Mouse (Mus musculus) limb, embryonic 12.5 days (tissue): ENCODE measurements around the gene Fbxo6. TPM values are rescaled to one million over a fixed set of nuclear protein-coding genes. Genes with fewer than 3 reads are reported as not detected.
"Not testable (repeated sequence)": the region's sequence is repeated elsewhere in the genome, so short reads cannot be mapped to it uniquely, and the experiment has no call there.

ENCODE experiments used
- ATAC-seq: fragments of 200-750 bp; cut with Nextera tagmentation; 2 replicates; pipeline ENCODE4 v1.8.0; 2017; ENCODE audit warnings: low read depth, moderate TSS enrichment; ENCODE audit not compliant: insufficient number of reproducible peaks, insufficient read depth, low FRiP score, low TSS enrichment
- H3K27ac ChIP-seq: fragments of 300-500 bp; sonication (generic); 2 replicates; pipeline ENCODE4 v1.5.1; 2016; ENCODE audit warnings: mild to moderate bottlenecking, moderate library complexity
- H3K27me3 ChIP-seq: fragments of 300-500 bp; sonication (generic); 2 replicates; pipeline ENCODE4 v1.6.1; 2016; ENCODE audit warnings: mild to moderate bottlenecking, moderate library complexity
- H3K36me3 ChIP-seq: fragments of 300-500 bp; sonication (generic); 2 replicates; pipeline ENCODE4 v1.6.1; 2016; ENCODE audit warnings: mild to moderate bottlenecking, moderate library complexity
- H3K4me1 ChIP-seq: fragments of 300-500 bp; sonication (generic); replicated peaks from 2 replicates; pipeline ENCODE4 v1.6.1; 2016
- H3K4me2 ChIP-seq: fragments of 300-500 bp; sonication (generic); 2 replicates; pipeline ENCODE4 v1.6.1; 2016; ENCODE audit warnings: mild to moderate bottlenecking, moderate library complexity
- H3K4me3 ChIP-seq: fragments of 300-500 bp; sonication (generic); replicated peaks from 2 replicates; pipeline ENCODE4 v1.5.1; 2016; ENCODE audit warnings: mild to moderate bottlenecking
- H3K9ac ChIP-seq: fragments of 300-500 bp; sonication (generic); replicated peaks from 2 replicates; pipeline ENCODE4 v1.6.1; 2016; ENCODE audit warnings: mild to moderate bottlenecking, moderate library complexity
- H3K9me3 ChIP-seq: fragments of 300-500 bp; sonication (generic); 2 replicates; pipeline ENCODE4 v1.6.1; 2016; ENCODE audit warnings: mild to moderate bottlenecking, moderate library complexity
- WGBS: fragments of 180-500 bp; shearing (Covaris S2); methylation state at CpG from one replicate; pipeline ENCODE4 v1.1.7; 2016; 5-methylcytosine and 5-hydroxymethylcytosine counted together
- polyA plus RNA-seq: library from polyadenylated mRNA; unstranded; fragments of >200 nt; fragmentation: Nextera tagmentation; extraction: Ambion mirVana; gene quantifications from 2 replicates; pipeline ENCODE4 v1.2.1, GENCODE M21; 2016

Fbxo6 gene
- polyA plus RNA-seq, 1 experiment from 2014 or later = 11.9 TPM

GRCm38 (mm10) chr4:148122694-148123066 is 29.3 kb downstream of the Fbxo6 start:
- ATAC-seq = no peak; the same call in 1 of the 2 replicates
- Histone ChIP-seq H3K4me2 (peak overlapping the region; percentile 13; the same call in 1 of the 2 replicates), H3K4me1 (peaks cover 26% of the 10 kb centered on the region), H3K9me3 (0 out of 2 replicates have a peak, but pooled peaks cover 5% of the 10 kb centered on the region), H3K4me3 (no peak overlapping the region), H3K27me3 (no peaks in the 10 kb centered on the region), H3K9ac (no peak overlapping the region), H3K36me3 (no peaks in the 10 kb centered on the region), H3K27ac (peak overlapping the region; percentile 83)
- WGBS = 21% methylated on average over 3 of the region's 3 CpGs

- ATAC-seq = peak; percentile 86
- 7% methylated on average over 6 of the region's 6 CpGs for WGBS
- Histone ChIP-seq H3K36me3 (no peaks in the 10 kb centered on the region), H3K4me2 (peak overlapping the region; percentile 13; the same call in 1 of the 2 replicates), H3K27ac (peak overlapping the region; percentile 83), H3K4me1 (peaks cover 26% of the 10 kb centered on the region), H3K4me3 (no peak overlapping the region), H3K27me3 (no peaks in the 10 kb centered on the region), H3K9me3 (0 out of 2 replicates have a peak, but pooled peaks cover 3% of the 10 kb centered on the region), H3K9ac (no peak overlapping the region)
Measured at GRCm38 (mm10) chr4:148121982-148122693, 29.8 kb downstream of the Fbxo6 start.

- Histone ChIP-seq H3K27me3 (no peaks in the 10 kb centered on the region), H3K9me3 (peaks cover 8% of the 10 kb centered on the region; the same call in 1 of the 2 replicates), H3K4me3 (no peak overlapping the region), H3K27ac (peak overlapping the region; percentile 83), H3K36me3 (no peaks in the 10 kb centered on the region), H3K4me2 (no peak overlapping the region), H3K4me1 (peaks cover 26% of the 10 kb centered on the region), H3K9ac (no peak overlapping the region)
- no peak for ATAC-seq
- WGBS = 86% methylated on average over 4 of the region's 4 CpGs
Measured at GRCm38 (mm10) chr4:148121362-148121761, 30.6 kb downstream of the Fbxo6 start.

- ATAC-seq = no peak
- H3K4me1 ChIP-seq = peaks cover 30% of the 10 kb centered on the region
- H3K4me3 ChIP-seq = no peak overlapping the region
- H3K4me2 ChIP-seq = no peak overlapping the region
- no peak overlapping the region for H3K9ac ChIP-seq
- no peaks in the 10 kb centered on the region for H3K36me3 ChIP-seq
- H3K27me3 ChIP-seq = 0 out of 2 replicates have a peak, but pooled peaks cover 1% of the 10 kb centered on the region
- peaks cover 8% of the 10 kb centered on the region; the same call in 1 of the 2 replicates for H3K9me3 ChIP-seq
- 84% methylated on average over 9 of the region's 9 CpGs for WGBS
- no peak overlapping the region for H3K27ac ChIP-seq
Measured at GRCm38 (mm10) chr4:148120555-148120954, 31.4 kb downstream of the Fbxo6 start.

GRCm38 (mm10) chr4:148119578-148119977 is 32.4 kb downstream of the Fbxo6 start:
- H3K4me2 ChIP-seq = not testable (repeated sequence)
- 91% methylated on average over 9 of the region's 9 CpGs for WGBS

GRCm38 (mm10) chr4:148117392-148117791 is 34.5 kb downstream of the Fbxo6 start:
- Histone ChIP-seq H3K4me3 (no peak overlapping the region), H3K4me2 (no peak overlapping the region), H3K27me3 (0 out of 2 replicates have a peak, but pooled peaks cover 4% of the 10 kb centered on the region), H3K27ac (no peak overlapping the region), H3K4me1 (peaks cover 23% of the 10 kb centered on the region), H3K36me3 (no peaks in the 10 kb centered on the region), H3K9ac (no peak overlapping the region), H3K9me3 (peaks cover 8% of the 10 kb centered on the region; the same call in 1 of the 2 replicates)
- 70% methylated on average over 4 of the region's 4 CpGs for WGBS
- ATAC-seq = no peak

More at GRCm38 (mm10) chr4:148119578-148119977, 32.4 kb downstream of the Fbxo6 start:
- not testable (repeated sequence) for H3K27ac ChIP-seq, H3K9me3 ChIP-seq, H3K27me3 ChIP-seq, H3K36me3 ChIP-seq, ATAC-seq, H3K4me3 ChIP-seq, H3K9ac ChIP-seq
- H3K4me1 ChIP-seq = peaks cover 32% of the 10 kb centered on the region

- peaks cover 16% of the 10 kb centered on the region for H3K4me1 ChIP-seq
- H3K27me3 ChIP-seq = 0 out of 2 replicates have a peak, but pooled peaks cover 4% of the 10 kb centered on the region
- no peaks in the 10 kb centered on the region for H3K36me3 ChIP-seq
- H3K27ac ChIP-seq = no peak overlapping the region
- H3K4me2 ChIP-seq = no peak overlapping the region
- no peak overlapping the region for H3K9ac ChIP-seq
- ATAC-seq = no peak
- no peak overlapping the region for H3K4me3 ChIP-seq
- H3K9me3 ChIP-seq = peaks cover 8% of the 10 kb centered on the region; the same call in 1 of the 2 replicates
- WGBS = 81% methylated on average over 4 of the region's 4 CpGs
Measured at GRCm38 (mm10) chr4:148116657-148117056, 35.3 kb downstream of the Fbxo6 start.

- Histone ChIP-seq H3K9ac (no peak overlapping the region; the same call in 1 of the 2 replicates), H3K4me1 (peaks cover 11% of the 10 kb centered on the region), H3K27me3 (0 out of 2 replicates have a peak, but pooled peaks cover 4% of the 10 kb centered on the region), H3K4me2 (peak overlapping the region; percentile 34), H3K4me3 (peak overlapping the region; percentile 1; the same call in 1 of the 2 replicates), H3K36me3 (no peaks in the 10 kb centered on the region), H3K9me3 (peaks cover 8% of the 10 kb centered on the region; the same call in 1 of the 2 replicates), H3K27ac (0 out of 2 replicates have a peak overlapping the region, but pooled peaks have one; percentile 18)
- peak; percentile 29 for ATAC-seq
- WGBS = 4% methylated on average over 15 of the region's 15 CpGs
Measured at GRCm38 (mm10) chr4:148115467-148115866, 36.5 kb downstream of the Fbxo6 start.

GRCm38 (mm10) chr4:148114758-148115391 is 37.1 kb downstream of the Fbxo6 start:
- Histone ChIP-seq H3K27me3 (0 out of 2 replicates have a peak, but pooled peaks cover 4% of the 10 kb centered on the region), H3K4me1 (peaks cover 11% of the 10 kb centered on the region), H3K9ac (no peak overlapping the region; the same call in 1 of the 2 replicates), H3K27ac (0 out of 2 replicates have a peak overlapping the region, but pooled peaks have one; percentile 18), H3K36me3 (no peaks in the 10 kb centered on the region), H3K4me2 (peak overlapping the region; percentile 34), H3K4me3 (peak overlapping the region; percentile 1; the same call in 1 of the 2 replicates), H3K9me3 (peaks cover 8% of the 10 kb centered on the region; the same call in 1 of the 2 replicates)
- 4% methylated on average over 15 of the region's 15 CpGs for WGBS
- ATAC-seq = peak; percentile 64

GRCm38 (mm10) chr4:148112519-148112918 is 39.4 kb downstream of the Fbxo6 start:
- Histone ChIP-seq H3K27ac (no peak overlapping the region), H3K9ac (no peak overlapping the region), H3K4me1 (peaks cover 19% of the 10 kb centered on the region), H3K9me3 (peaks cover 8% of the 10 kb centered on the region; the same call in 1 of the 2 replicates), H3K4me3 (no peak overlapping the region), H3K36me3 (no peaks in the 10 kb centered on the region), H3K4me2 (no peak overlapping the region), H3K27me3 (peaks cover 24% of the 10 kb centered on the region)
- no peak for ATAC-seq
- WGBS = 83% methylated on average over 12 of the region's 12 CpGs

GRCm38 (mm10) chr4:148109215-148109614 is 42.7 kb downstream of the Fbxo6 start:
- no peak overlapping the region for H3K27ac ChIP-seq
- H3K9me3 ChIP-seq = no peaks in the 10 kb centered on the region
- peaks cover 25% of the 10 kb centered on the region for H3K27me3 ChIP-seq
- no peak for ATAC-seq
- peaks cover 9% of the 10 kb centered on the region; the same call in 1 of the 2 replicates for H3K4me1 ChIP-seq
- WGBS = 84% methylated on average over 5 of the region's 5 CpGs
- H3K9ac ChIP-seq = no peak overlapping the region
- no peak overlapping the region for H3K4me2 ChIP-seq
- no peaks in the 10 kb centered on the region for H3K36me3 ChIP-seq
- H3K4me3 ChIP-seq = no peak overlapping the region
